Mouse (Mus musculus) thymus, adult 2 months (tissue): ENCODE results near the gene Olfr281.

Source experiments
- CTCF ChIP-seq: fragments of 200-500 bp; IDR thresholded peaks from 2 replicates; pipeline ENCODE4 v1.5.1; 2012; ENCODE audit warnings: mild to moderate bottlenecking, control low read depth, low read length, moderate library complexity, borderline replicate concordance; ENCODE audit not compliant: control insufficient read depth, poor library complexity, insufficient read depth; ENCODE audit errors: extremely low read depth
- POLR2A ChIP-seq: fragments of 200-500 bp; IDR thresholded peaks from 2 replicates; pipeline ENCODE4 v1.6.1; 2012; ENCODE audit warnings: mild to moderate bottlenecking, low read length, control low read depth, moderate library complexity; ENCODE audit not compliant: control insufficient read depth, poor library complexity, insufficient read depth; ENCODE audit errors: extremely low read depth

- TF ChIP-seq CTCF (no peak), POLR2A (no peak)
These were observed 45.2 kb downstream of the Olfr281 start for GRCm38 (mm10) chr15:98497631-98498030.
